Mouse (Mus musculus) limb, embryonic 11.5 days (tissue): Measurements from ENCODE around the gene Ncoa4. TPM values are rescaled to one million over a fixed set of nuclear protein-coding genes. Genes with fewer than 3 reads are reported as not detected.
A peak's percentile ranks its signal among the peaks of the same experiment; 100 is the strongest.
"Not testable (repeated sequence)": the region's sequence is repeated elsewhere in the genome, so short reads cannot be mapped to it uniquely, and the experiment has no call there.

Experiments
- ATAC-seq: fragments of 200-750 bp; cut with Nextera tagmentation; 2 replicates; pipeline ENCODE4 v1.8.0; 2017; ENCODE audit warnings: low read depth; ENCODE audit not compliant: insufficient number of reproducible peaks, low FRiP score, low TSS enrichment
- DNase-seq: peaks from one replicate; pipeline ENCODE4 v3.0.0-alpha.2; 2015; ENCODE audit warnings: low spot score
- H3K27ac ChIP-seq: fragments of 300-500 bp; sonication (generic); replicated peaks from 2 replicates; pipeline ENCODE4 v1.5.1; 2014; ENCODE audit warnings: low read depth, mild to moderate bottlenecking, low read length
- H3K27me3 ChIP-seq: fragments of 300-500 bp; sonication (generic); 2 replicates; pipeline ENCODE4 v1.6.1; 2014; ENCODE audit warnings: mild to moderate bottlenecking, low read length, mixed read lengths; ENCODE audit not compliant: control insufficient read depth, insufficient read depth
- H3K36me3 ChIP-seq: fragments of 300-500 bp; sonication (generic); 2 replicates; pipeline ENCODE4 v1.6.1; 2014; ENCODE audit warnings: mild to moderate bottlenecking, low read length, moderate library complexity, mixed read lengths; ENCODE audit not compliant: control insufficient read depth, insufficient read depth
- H3K4me1 ChIP-seq: fragments of 300-500 bp; sonication (generic); 2 replicates; pipeline ENCODE4 v1.6.1; 2014; ENCODE audit warnings: low read length, mixed read lengths; ENCODE audit not compliant: control insufficient read depth, insufficient read depth
- H3K4me2 ChIP-seq: fragments of 300-500 bp; sonication (generic); 2 replicates; pipeline ENCODE4 v1.6.1; 2014; ENCODE audit warnings: low read depth, mild to moderate bottlenecking, moderate library complexity; ENCODE audit not compliant: severe bottlenecking
- H3K4me3 ChIP-seq: fragments of 300-500 bp; sonication (generic); 2 replicates; pipeline ENCODE4 v1.5.1; 2014; ENCODE audit warnings: low read depth, low read length
- H3K9ac ChIP-seq: fragments of 300-500 bp; sonication (generic); 2 replicates; pipeline ENCODE4 v1.6.1; 2014; ENCODE audit warnings: mild to moderate bottlenecking, low read length
- H3K9me3 ChIP-seq: fragments of 300-500 bp; sonication (generic); 2 replicates; pipeline ENCODE4 v1.6.1; 2016; ENCODE audit warnings: low read length; ENCODE audit not compliant: control insufficient read depth
- WGBS: fragments of 180-500 bp; shearing (Covaris S2); extraction: QIAGEN DNeasy Blood & Tissue Kit; methylation state at CpG from one replicate; pipeline ENCODE4 v1.1.7; 2014; 5-methylcytosine and 5-hydroxymethylcytosine counted together
- polyA plus RNA-seq: library from polyadenylated mRNA; unstranded; fragments of >200 nt; fragmentation: Nextera tagmentation; extraction: Ambion mirVana; gene quantifications from 2 replicates; pipeline ENCODE4 v1.2.1, GENCODE M21; 2014

The Ncoa4 gene
- polyA plus RNA-seq: 82.5 and 83.2 TPM in 2 replicates

- Histone ChIP-seq H3K4me3 (peak within 1 kb of the TSS; percentile 66), H3K9ac (peak within 1 kb of the TSS; percentile 84), H3K9me3 (no peaks in the 10 kb centered on the region), H3K36me3 (no peaks in the 10 kb centered on the region), H3K4me1 (peaks cover 6% of the 10 kb centered on the region), H3K27me3 (no peaks in the 10 kb centered on the region), H3K27ac (0 out of 2 replicates have a peak within 1 kb of the TSS, but pooled peaks have one; percentile 36), H3K4me2 (peak within 1 kb of the TSS; percentile 92)
- under 1% methylated on average over 33 of the region's 40 CpGs for whole genome bisulfite sequencing
- DNase-seq (peak; percentile 98), ATAC-seq (peak; percentile 93)
These were observed at the start of gene Ncoa4 for GRCm38 (mm10) chr14:32159690-32160246. TSS of gene Ncoa4 (plus strand) at chr14:32159865.

GRCm38 (mm10) chr14:32112124-32112523, 47.5 kb upstream of the Ncoa4 start:
- H3K4me1 ChIP-seq, H3K27me3 ChIP-seq, H3K27ac ChIP-seq, H3K9ac ChIP-seq, DNase-seq, H3K9me3 ChIP-seq, H3K36me3 ChIP-seq, H3K4me2 ChIP-seq, H3K4me3 ChIP-seq, ATAC-seq: not testable (repeated sequence)
- WGBS: 96% methylated on average over 9 of the region's 10 CpGs

GRCm38 (mm10) chr14:32120940-32121919, 38.4 kb upstream of the Ncoa4 start:
- Histone ChIP-seq H3K36me3 (no peaks in the 10 kb centered on the region), H3K4me1 (no peaks in the 10 kb centered on the region), H3K4me3 (no peak overlapping the region), H3K27me3 (no peaks in the 10 kb centered on the region), H3K4me2 (no peak overlapping the region), H3K27ac (no peak overlapping the region), H3K9ac (no peak overlapping the region), H3K9me3 (no peaks in the 10 kb centered on the region)
- ATAC-seq (no peak), DNase-seq (no peak)
- 40% methylated on average over 11 of the region's 11 CpGs for WGBS

DNA sequence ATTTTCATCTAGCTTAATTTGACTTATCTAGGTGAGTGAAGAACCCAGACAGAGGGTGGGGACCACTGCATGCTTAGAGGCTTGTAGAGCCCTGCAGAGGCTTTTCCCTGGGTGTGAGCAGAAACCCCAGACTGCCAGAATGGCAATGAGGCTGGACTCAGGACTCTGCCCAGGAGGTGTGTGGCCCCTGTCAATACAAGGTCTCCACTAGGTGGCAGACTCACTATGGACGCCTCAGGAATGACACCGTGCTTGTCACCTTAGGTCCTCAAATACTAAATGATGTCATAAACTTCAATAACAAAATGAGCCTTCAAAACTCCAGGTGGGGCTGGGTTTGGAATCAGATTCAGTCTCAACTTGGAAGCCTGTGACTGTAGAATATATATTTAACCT, 37.7 kb upstream of the Ncoa4 start:
- peak; percentile 29 for DNase-seq
- Histone ChIP-seq H3K9me3 (no peaks in the 10 kb centered on the region), H3K9ac (no peak overlapping the region), H3K4me2 (no peak overlapping the region), H3K4me3 (no peak overlapping the region), H3K36me3 (no peaks in the 10 kb centered on the region), H3K27ac (no peak overlapping the region), H3K27me3 (no peaks in the 10 kb centered on the region), H3K4me1 (no peaks in the 10 kb centered on the region)
- no peak for ATAC-seq
- 41% methylated on average over 2 of the region's 2 CpGs for WGBS

DNA sequence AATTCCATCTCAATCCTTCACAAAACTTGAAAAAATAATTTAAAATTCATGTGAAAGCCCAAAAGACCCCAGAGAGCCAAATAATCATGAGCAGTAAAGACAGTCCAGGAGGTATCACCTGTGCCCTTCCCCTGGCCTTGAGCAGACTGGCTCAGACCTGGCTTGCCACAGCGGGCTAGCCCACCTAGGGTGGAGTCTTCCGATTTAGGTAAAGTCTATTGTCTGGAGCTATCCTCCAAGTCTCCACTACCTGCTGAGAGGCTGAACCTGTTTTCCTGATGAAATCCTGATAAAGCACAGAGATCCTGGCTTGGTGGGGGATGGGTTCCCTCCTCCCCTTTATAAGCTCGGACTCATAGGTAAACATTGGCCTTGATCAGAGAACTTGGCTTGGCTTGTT, 35.4 kb upstream of the Ncoa4 start:
- no peaks in the 10 kb centered on the region for H3K27me3 ChIP-seq
- no peaks in the 10 kb centered on the region for H3K9me3 ChIP-seq
- H3K4me2 ChIP-seq: no peak overlapping the region
- DNase-seq (no peak), ATAC-seq (no peak)
- H3K27ac ChIP-seq: no peak overlapping the region
- H3K4me1 ChIP-seq: no peaks in the 10 kb centered on the region
- no peak overlapping the region for H3K4me3 ChIP-seq
- WGBS: 78% methylated on average over 3 of the region's 3 CpGs
- no peak overlapping the region for H3K9ac ChIP-seq
- H3K36me3 ChIP-seq: no peaks in the 10 kb centered on the region

DNA sequence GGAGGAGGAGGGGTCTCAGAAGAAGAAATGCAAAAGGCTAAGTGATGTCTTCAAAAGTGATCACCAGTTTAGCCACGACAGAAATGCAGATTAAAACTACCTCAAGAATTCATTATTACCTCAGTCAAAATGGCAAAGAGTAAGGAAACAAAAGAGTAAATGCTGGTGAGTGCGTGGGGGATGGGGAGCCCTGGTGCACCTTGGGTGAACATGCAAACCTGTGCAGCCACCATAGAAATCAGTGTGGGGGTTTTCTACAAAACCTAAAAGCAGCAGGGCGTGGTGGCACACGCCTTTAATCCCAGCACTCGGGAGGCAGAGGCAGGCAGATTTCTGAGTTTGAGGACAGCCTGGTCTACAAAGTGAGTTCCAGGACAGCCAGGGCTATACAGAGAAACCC, 34.4 kb upstream of the Ncoa4 start:
- not testable (repeated sequence) for DNase-seq, H3K27me3 ChIP-seq, H3K4me2 ChIP-seq, H3K27ac ChIP-seq, H3K36me3 ChIP-seq, H3K4me1 ChIP-seq, H3K4me3 ChIP-seq, H3K9me3 ChIP-seq, ATAC-seq, H3K9ac ChIP-seq
- WGBS: 85% methylated on average over 5 of the region's 5 CpGs

GRCm38 (mm10) chr14:32128409-32128808, 31.3 kb upstream of the Ncoa4 start:
- 82% methylated on average over 5 of the region's 5 CpGs for WGBS
- Histone ChIP-seq H3K36me3 (no peaks in the 10 kb centered on the region), H3K4me2 (no peak overlapping the region), H3K27me3 (no peaks in the 10 kb centered on the region), H3K4me1 (no peaks in the 10 kb centered on the region), H3K4me3 (no peak overlapping the region), H3K9ac (no peak overlapping the region), H3K9me3 (no peaks in the 10 kb centered on the region), H3K27ac (no peak overlapping the region)
- DNase-seq: no peak
- ATAC-seq: no peak

- Histone ChIP-seq H3K4me2 (no peak overlapping the region), H3K4me3 (no peak overlapping the region), H3K27ac (no peak overlapping the region), H3K9ac (no peak overlapping the region), H3K9me3 (no peaks in the 10 kb centered on the region), H3K4me1 (0 out of 2 replicates have a peak, but pooled peaks cover 2% of the 10 kb centered on the region), H3K36me3 (no peaks in the 10 kb centered on the region), H3K27me3 (no peaks in the 10 kb centered on the region)
- DNase-seq (no peak), ATAC-seq (no peak)
- 86% methylated on average over 4 of the region's 4 CpGs for WGBS
These were observed 27.8 kb upstream of the Ncoa4 start for GRCm38 (mm10) chr14:32131836-32132235.
